Mouse (Mus musculus) gastrocnemius, postnatal 4 days (tissue): Measurements from ENCODE around the gene Stc2. TPM values are rescaled to one million over a fixed set of nuclear protein-coding genes. Genes with fewer than 3 reads are reported as not detected.

Experiments used
- DNase-seq, 2 experiments: peaks; one replicate each; pipeline ENCODE4 v3.0.0; 2021 to 2022; ENCODE audit warnings: low spot score in 2 of 2, mixed read lengths in 2 of 2
- total RNA-seq, 2 experiments: library from RNA; stranded (reverse); gene quantifications; 2 replicates each; pipeline ENCODE4 v1.2.3; 2021

Stc2 gene
- total RNA-seq, 2 experiments from 2014 or later = 9.3 to 9.5 TPM

GRCm38 (mm10) chr11:31366827-31367226 is 3.0 kb downstream of the Stc2 start:
- no peak for DNase-seq

- DNase-seq = no peak
These were observed 3.5 kb downstream of the Stc2 start for GRCm38 (mm10) chr11:31366421-31366820.

- DNase-seq = no peak
These were observed 3.9 kb downstream of the Stc2 start for GRCm38 (mm10) chr11:31365981-31366380.

GRCm38 (mm10) chr11:31365280-31365679 is 4.6 kb downstream of the Stc2 start:
- DNase-seq = no peak

GRCm38 (mm10) chr11:31362856-31363255 is 7.0 kb downstream of the Stc2 start:
- DNase-seq = no peak

GRCm38 (mm10) chr11:31362330-31362729 is 7.5 kb downstream of the Stc2 start:
- DNase-seq = no peak

- DNase-seq = no peak
These were observed 8.8 kb downstream of the Stc2 start for GRCm38 (mm10) chr11:31361047-31361446.

- peak in 1 of 2 experiments; percentile 5 for DNase-seq
These were observed 10.5 kb downstream of the Stc2 start for GRCm38 (mm10) chr11:31359283-31359902.

GRCm38 (mm10) chr11:31358453-31358852 is 11.4 kb downstream of the Stc2 start:
- DNase-seq = peak in 1 of 2 experiments; percentile 3

GRCm38 (mm10) chr11:31356866-31357265 is 13.0 kb downstream of the Stc2 start:
- no peak for DNase-seq

- DNase-seq = no peak
These were observed 14.1 kb downstream of the Stc2 start for GRCm38 (mm10) chr11:31355737-31356136.

- no peak for DNase-seq
These were observed 15.4 kb downstream of the Stc2 start for GRCm38 (mm10) chr11:31354514-31354913.

Other genes with a start within 250 kb of the Stc2 start
- gene Gm17332, start 187.6 kb downstream of the Stc2 start, total RNA-seq = not detected